Mouse (Mus musculus): Measurements from ENCODE around the gene Tcf3.

DNA sequence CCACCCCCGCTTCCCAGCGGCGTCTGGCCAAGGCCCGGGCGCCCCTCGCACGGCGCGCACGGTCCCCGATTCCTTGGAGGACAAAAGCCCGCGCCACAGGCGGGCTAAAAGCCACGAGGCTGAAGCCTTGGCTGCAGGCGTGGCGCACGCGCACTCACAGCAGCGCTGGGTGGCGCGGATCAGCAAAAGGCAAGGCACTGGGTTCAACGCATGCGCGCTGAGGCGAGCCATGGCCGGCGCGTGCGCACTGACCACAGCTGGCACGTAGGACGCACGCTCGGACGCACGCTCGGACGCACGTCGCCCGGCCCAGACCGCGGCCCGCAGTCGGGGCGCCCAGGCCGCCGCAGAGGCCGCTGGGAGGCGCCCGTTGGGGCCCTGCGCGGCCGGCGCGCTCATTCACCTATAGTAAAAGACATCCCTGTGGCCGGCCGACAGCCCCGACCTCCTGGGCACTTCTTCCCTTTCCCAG lies 34.7 kb downstream of the Tcf3 start:
- TF ChIP-seq CTCF (IDR thresholded peaks at IDR 0.05; ENCODE audit: borderline replicate concordance, control insufficient read depth, extremely low read depth, insufficient read depth, low read length, poor library complexity) (no peak), POLR2A (IDR thresholded peaks at IDR 0.05; ENCODE audit: control insufficient read depth, extremely low read depth, insufficient read depth, low read length, poor library complexity) (peak; percentile 83)

Data from thymus, adult 2 months (tissue).